Mouse (Mus musculus): ENCODE data around the gene 2510009E07Rik. TPM values are rescaled to one million over a fixed set of nuclear protein-coding genes. Genes with fewer than 3 reads are reported as not detected.
A peak's percentile ranks its signal among the peaks of the same experiment; 100 is the strongest.

The 2510009E07Rik gene
- polyA plus RNA-seq (2016; fragmentation: Nextera tagmentation; extraction: Ambion mirVana): 16.6 and 17.6 TPM in 2 replicates

DNA sequence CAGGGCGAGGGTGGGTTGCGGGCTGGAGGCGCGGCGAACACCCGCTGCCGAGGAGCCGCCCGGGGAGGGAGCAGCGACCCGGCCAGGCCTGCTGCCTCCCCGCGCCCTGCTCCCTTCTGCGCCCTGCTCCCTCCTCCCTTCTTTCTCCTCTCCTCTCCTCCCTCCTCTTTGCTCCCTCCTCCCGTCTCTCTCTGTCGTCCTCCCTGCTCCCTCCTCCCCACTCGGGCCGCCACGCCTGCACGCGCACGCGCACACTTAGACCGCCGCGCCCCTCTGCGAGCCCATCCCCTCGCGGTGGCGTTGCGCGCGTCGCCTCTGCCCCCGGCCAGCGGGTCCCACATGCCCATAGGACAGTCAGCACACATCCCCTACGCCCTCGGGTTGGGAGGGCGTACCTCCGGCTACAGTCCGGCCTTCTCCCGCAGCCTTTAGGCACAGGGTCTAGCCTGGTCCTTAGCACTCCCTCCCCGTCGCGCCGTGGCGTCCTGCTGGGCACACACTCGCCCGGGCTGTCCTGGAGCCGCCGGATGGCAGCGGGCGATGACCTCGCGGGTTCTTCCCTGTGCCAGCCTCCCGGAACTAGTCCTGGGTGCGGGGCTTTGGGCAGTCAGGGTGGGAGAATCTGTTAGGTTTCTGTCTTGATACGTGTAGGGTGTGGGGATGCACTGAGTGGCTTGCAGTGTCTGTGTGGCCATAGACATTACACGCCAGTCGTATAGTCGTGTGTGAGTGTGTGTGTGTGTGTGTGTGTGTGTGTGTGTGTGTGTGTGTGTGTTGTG lies at the start of gene 2510009E07Rik:
2510009E07Rik (minus strand) TSS at position 203 of the 779 bp plus-strand sequence.
- Histone ChIP-seq H3K4me3 (replicated peaks) (peak within 1 kb of the TSS; percentile 87), H3K4me2 (peak within 1 kb of the TSS; percentile 95), H3K27me3 (peaks cover 5% of the 10 kb centered on the region; the same call in 1 of the 2 replicates), H3K4me1 (replicated peaks) (peaks cover 14% of the 10 kb centered on the region; the same call in 1 of the 2 replicates), H3K27ac (peak within 1 kb of the TSS; percentile 80), H3K9me3 (no peaks in the 10 kb centered on the region; the same call in 1 of the 2 replicates), H3K36me3 (no peaks in the 10 kb centered on the region), H3K9ac (replicated peaks) (peak within 1 kb of the TSS; percentile 95)
- peak; percentile 86 for ATAC-seq (ENCODE audit: insufficient number of reproducible peaks, insufficient read depth, low FRiP score, low TSS enrichment, low read depth)
- under 1% methylated on average over 46 of the region's 61 CpGs for WGBS

GRCm38 (mm10) chr16:21743401-21743800 lies 48.9 kb upstream of the 2510009E07Rik start:
- H3K9me3 ChIP-seq: no peaks in the 10 kb centered on the region
- no peaks in the 10 kb centered on the region for H3K36me3 ChIP-seq
- no peaks in the 10 kb centered on the region for H3K27me3 ChIP-seq
- no peak for ATAC-seq (ENCODE audit: insufficient number of reproducible peaks, insufficient read depth, low FRiP score, low TSS enrichment, low read depth)
- no peak overlapping the region for H3K4me2 ChIP-seq
- H3K4me3 ChIP-seq (replicated peaks): no peak overlapping the region
- WGBS: 92% methylated on average over 6 of the region's 6 CpGs
- no peaks in the 10 kb centered on the region for H3K4me1 ChIP-seq (replicated peaks)
- H3K9ac ChIP-seq (replicated peaks): no peak overlapping the region
- no peak overlapping the region for H3K27ac ChIP-seq

DNA sequence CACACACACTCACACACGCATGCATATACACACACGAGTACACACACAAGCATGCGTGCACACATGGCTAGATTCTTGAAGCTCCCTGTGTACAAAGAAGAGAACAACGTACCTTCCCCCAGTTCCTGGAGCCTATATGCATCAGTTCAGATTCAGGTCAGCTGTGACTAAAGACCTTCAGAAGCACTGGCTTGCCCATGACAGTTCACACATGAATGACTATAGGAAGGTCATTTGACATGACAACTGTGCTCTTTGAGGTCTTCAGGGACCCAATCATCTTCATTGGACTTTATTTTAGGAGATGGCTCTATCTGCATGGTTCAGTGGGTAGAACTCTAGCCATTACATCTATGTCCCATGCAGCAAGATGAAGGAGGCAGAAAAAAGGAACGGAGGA lies 48.4 kb upstream of the 2510009E07Rik start:
- no peak for ATAC-seq (ENCODE audit: insufficient number of reproducible peaks, insufficient read depth, low FRiP score, low TSS enrichment, low read depth)
- Histone ChIP-seq H3K27ac (no peak overlapping the region), H3K4me3 (replicated peaks) (no peak overlapping the region), H3K9ac (replicated peaks) (no peak overlapping the region), H3K27me3 (no peaks in the 10 kb centered on the region), H3K9me3 (no peaks in the 10 kb centered on the region), H3K36me3 (no peaks in the 10 kb centered on the region), H3K4me2 (no peak overlapping the region), H3K4me1 (replicated peaks) (no peaks in the 10 kb centered on the region)
- WGBS: 91% methylated on average over 5 of the region's 5 CpGs

- no peaks in the 10 kb centered on the region for H3K9me3 ChIP-seq
- no peaks in the 10 kb centered on the region for H3K4me1 ChIP-seq (replicated peaks)
- no peaks in the 10 kb centered on the region for H3K36me3 ChIP-seq
- no peak overlapping the region for H3K9ac ChIP-seq (replicated peaks)
- ATAC-seq (ENCODE audit: insufficient number of reproducible peaks, insufficient read depth, low FRiP score, low TSS enrichment, low read depth): no peak
- no peaks in the 10 kb centered on the region for H3K27me3 ChIP-seq
- H3K4me3 ChIP-seq (replicated peaks): no peak overlapping the region
- WGBS: 84% methylated on average over 5 of the region's 5 CpGs
- H3K4me2 ChIP-seq: no peak overlapping the region
- H3K27ac ChIP-seq: no peak overlapping the region
These were observed 47.9 kb upstream of the 2510009E07Rik start for GRCm38 (mm10) chr16:21742191-21742870.

DNA sequence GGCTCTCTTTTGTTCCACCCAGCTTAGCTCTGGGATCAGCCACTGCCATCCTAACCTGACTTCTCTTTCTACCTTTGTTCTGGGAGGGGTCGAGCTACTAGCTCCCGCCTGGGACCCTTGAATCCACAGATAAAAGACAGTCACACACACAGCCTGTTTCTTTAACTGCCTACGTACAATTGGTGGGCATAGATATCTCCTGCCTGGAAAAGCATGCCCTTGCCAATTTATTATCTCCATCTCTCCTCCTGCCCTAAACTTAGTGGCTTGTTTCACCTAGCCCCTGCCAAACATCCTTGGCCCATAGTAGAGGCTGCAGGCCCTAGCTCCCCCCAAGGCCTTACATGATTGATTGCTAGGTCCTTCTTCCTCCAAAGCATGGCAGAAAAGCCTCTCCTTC lies 47.1 kb upstream of the 2510009E07Rik start:
- 91% methylated on average over 3 of the region's 3 CpGs for WGBS
- ATAC-seq (ENCODE audit: insufficient number of reproducible peaks, insufficient read depth, low FRiP score, low TSS enrichment, low read depth): no peak
- Histone ChIP-seq H3K9me3 (no peaks in the 10 kb centered on the region), H3K4me3 (replicated peaks) (no peak overlapping the region), H3K27me3 (no peaks in the 10 kb centered on the region), H3K4me2 (no peak overlapping the region), H3K9ac (replicated peaks) (no peak overlapping the region), H3K4me1 (replicated peaks) (no peaks in the 10 kb centered on the region), H3K36me3 (no peaks in the 10 kb centered on the region), H3K27ac (no peak overlapping the region)

DNA sequence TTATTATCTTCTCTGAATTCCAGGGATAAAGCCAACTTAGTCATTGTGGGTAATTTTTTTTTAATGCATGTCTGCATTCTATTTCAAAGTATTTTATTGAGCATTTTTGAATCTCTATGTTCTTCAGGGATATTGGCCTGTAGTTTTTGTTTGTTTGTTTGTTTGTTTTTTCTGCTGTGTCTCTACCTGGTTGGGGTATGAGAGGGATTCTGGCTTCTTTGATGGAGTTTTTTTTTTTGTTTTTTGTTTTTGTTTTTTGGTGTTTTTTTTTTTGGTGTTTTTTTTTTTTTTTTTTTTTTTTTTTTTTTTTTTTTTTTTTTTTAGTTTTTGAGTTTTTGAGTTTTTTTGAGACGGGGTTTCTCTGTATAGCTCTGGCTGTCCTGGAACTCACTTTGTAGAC lies 41.2 kb upstream of the 2510009E07Rik start:
- Histone ChIP-seq H3K9ac (replicated peaks) (no peak overlapping the region), H3K36me3 (no peaks in the 10 kb centered on the region), H3K4me1 (replicated peaks) (no peaks in the 10 kb centered on the region), H3K27ac (no peak overlapping the region), H3K4me2 (no peak overlapping the region), H3K27me3 (no peaks in the 10 kb centered on the region), H3K9me3 (no peaks in the 10 kb centered on the region), H3K4me3 (replicated peaks) (no peak overlapping the region)
- WGBS: 67% methylated on average over 1 of the region's 1 CpGs
- ATAC-seq (ENCODE audit: insufficient number of reproducible peaks, insufficient read depth, low FRiP score, low TSS enrichment, low read depth): no peak

DNA sequence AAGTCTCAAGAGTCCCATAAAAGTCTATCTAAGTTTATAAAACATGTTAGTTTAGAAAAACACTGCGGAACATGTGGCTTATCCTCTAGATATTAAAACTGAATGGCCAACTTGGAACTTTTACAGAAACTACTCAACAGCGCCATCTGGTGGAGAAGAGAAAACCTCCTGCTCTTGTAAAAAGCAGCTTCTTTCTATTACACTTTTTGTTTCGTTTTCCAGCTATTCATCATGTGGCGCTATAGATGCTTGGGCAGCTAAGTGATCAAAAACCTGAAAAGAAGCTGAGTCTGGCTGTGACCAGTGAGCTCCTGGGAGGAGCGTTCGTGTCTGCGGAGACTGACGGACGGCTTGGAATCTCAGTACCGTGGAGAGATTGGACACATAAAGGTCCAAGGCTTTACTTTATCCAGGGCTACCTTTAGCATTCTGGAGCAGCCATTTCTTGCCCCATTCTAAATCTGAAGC lies 33.5 kb upstream of the 2510009E07Rik start:
- Histone ChIP-seq H3K27me3 (no peaks in the 10 kb centered on the region), H3K4me1 (replicated peaks) (no peaks in the 10 kb centered on the region), H3K36me3 (no peaks in the 10 kb centered on the region), H3K4me2 (peak overlapping the region; percentile 32; the same call in 1 of the 2 replicates), H3K27ac (no peak overlapping the region), H3K9me3 (no peaks in the 10 kb centered on the region), H3K4me3 (replicated peaks) (no peak overlapping the region), H3K9ac (replicated peaks) (no peak overlapping the region)
- WGBS: 42% methylated on average over 10 of the region's 10 CpGs
- ATAC-seq (ENCODE audit: insufficient number of reproducible peaks, insufficient read depth, low FRiP score, low TSS enrichment, low read depth): no peak

GRCm38 (mm10) chr16:21727421-21727820 lies 33.0 kb upstream of the 2510009E07Rik start:
- Histone ChIP-seq H3K4me2 (no peak overlapping the region), H3K27me3 (no peaks in the 10 kb centered on the region), H3K4me1 (replicated peaks) (no peaks in the 10 kb centered on the region), H3K4me3 (replicated peaks) (no peak overlapping the region), H3K9me3 (no peaks in the 10 kb centered on the region), H3K9ac (replicated peaks) (no peak overlapping the region), H3K27ac (no peak overlapping the region), H3K36me3 (no peaks in the 10 kb centered on the region)
- whole genome bisulfite sequencing: 87% methylated on average over 3 of the region's 3 CpGs
- no peak for ATAC-seq (ENCODE audit: insufficient number of reproducible peaks, insufficient read depth, low FRiP score, low TSS enrichment, low read depth)

DNA sequence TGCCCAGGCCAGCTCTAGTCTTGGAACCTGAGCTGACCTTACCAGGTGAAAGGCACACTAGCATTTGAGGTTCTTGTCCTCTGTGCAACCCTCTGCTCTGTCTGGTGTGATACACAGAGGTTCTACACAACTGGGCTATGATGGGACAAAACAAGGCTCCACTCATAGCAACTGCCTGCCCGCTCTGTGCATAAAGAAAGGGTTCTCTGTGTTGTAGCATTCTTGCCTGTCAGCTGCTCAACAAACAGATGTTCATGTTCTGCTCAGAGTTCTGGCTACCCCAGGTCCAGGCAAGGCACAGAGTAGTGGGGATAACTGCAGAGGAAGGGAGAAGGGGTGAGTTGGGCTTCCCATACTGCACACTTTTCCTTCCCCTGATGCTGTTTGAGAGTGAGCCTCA lies 29.8 kb upstream of the 2510009E07Rik start:
- Histone ChIP-seq H3K9me3 (no peaks in the 10 kb centered on the region), H3K36me3 (no peaks in the 10 kb centered on the region), H3K4me3 (replicated peaks) (no peak overlapping the region), H3K27ac (no peak overlapping the region), H3K4me2 (no peak overlapping the region), H3K27me3 (no peaks in the 10 kb centered on the region), H3K4me1 (replicated peaks) (no peaks in the 10 kb centered on the region), H3K9ac (replicated peaks) (no peak overlapping the region)
- ATAC-seq (ENCODE audit: insufficient number of reproducible peaks, insufficient read depth, low FRiP score, low TSS enrichment, low read depth): no peak
- 82% methylated on average over 1 of the region's 1 CpGs for WGBS

GRCm38 (mm10) chr16:21719770-21720169 lies 25.3 kb upstream of the 2510009E07Rik start:
- H3K27me3 ChIP-seq: no peaks in the 10 kb centered on the region
- ATAC-seq (ENCODE audit: insufficient number of reproducible peaks, insufficient read depth, low FRiP score, low TSS enrichment, low read depth): no peak
- no peak overlapping the region for H3K9ac ChIP-seq (replicated peaks)

DNA sequence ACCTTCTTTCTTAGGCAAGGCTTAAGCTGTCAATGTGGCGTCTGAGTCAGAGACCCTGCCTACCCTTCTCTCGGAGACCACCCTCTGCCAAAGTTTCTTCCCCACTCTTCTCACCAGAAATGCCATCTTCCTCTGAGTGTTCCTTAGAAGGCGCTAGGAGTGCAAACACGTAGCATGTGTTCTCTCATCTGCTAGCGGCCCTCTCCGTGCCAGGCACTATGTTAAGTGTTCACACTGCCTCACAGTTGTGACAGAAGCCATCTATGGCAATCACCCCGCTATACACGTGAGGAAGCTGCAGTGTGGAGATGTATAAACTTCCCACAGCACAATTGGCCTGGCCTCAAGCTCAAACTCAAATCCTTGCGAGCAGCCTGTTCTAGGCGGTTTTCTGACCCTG lies 20.1 kb upstream of the 2510009E07Rik start:
- no peaks in the 10 kb centered on the region for H3K36me3 ChIP-seq
- no peaks in the 10 kb centered on the region for H3K9me3 ChIP-seq
- ATAC-seq (ENCODE audit: insufficient number of reproducible peaks, insufficient read depth, low FRiP score, low TSS enrichment, low read depth): no peak
- no peak overlapping the region for H3K4me3 ChIP-seq (replicated peaks)
- no peaks in the 10 kb centered on the region for H3K4me1 ChIP-seq (replicated peaks)
- H3K4me2 ChIP-seq: no peak overlapping the region
- no peaks in the 10 kb centered on the region for H3K27me3 ChIP-seq
- H3K27ac ChIP-seq: no peak overlapping the region
- 88% methylated on average over 10 of the region's 10 CpGs for WGBS
- no peak overlapping the region for H3K9ac ChIP-seq (replicated peaks)

More at GRCm38 (mm10) chr16:21719770-21720169, 25.3 kb upstream of the 2510009E07Rik start:
- no peak overlapping the region for H3K4me3 ChIP-seq (replicated peaks)
- no peaks in the 10 kb centered on the region for H3K36me3 ChIP-seq
- H3K4me2 ChIP-seq: no peak overlapping the region
- 86% methylated on average over 7 of the region's 7 CpGs for WGBS
- no peaks in the 10 kb centered on the region for H3K9me3 ChIP-seq
- H3K27ac ChIP-seq: no peak overlapping the region
- no peaks in the 10 kb centered on the region for H3K4me1 ChIP-seq (replicated peaks)
